Mouse (Mus musculus) liver, embryonic 12.5 days (tissue): ENCODE measurements around the gene Zfp710. TPM values are rescaled to one million over a fixed set of nuclear protein-coding genes. Genes with fewer than 3 reads are reported as not detected.
"Not testable (repeated sequence)": the region's sequence is repeated elsewhere in the genome, so short reads cannot be mapped to it uniquely, and the experiment has no call there.

ENCODE experiments used
- ATAC-seq: fragments of 200-750 bp; cut with Nextera tagmentation; 2 replicates; pipeline ENCODE4 v1.8.0; 2017; ENCODE audit warnings: moderate number of reproducible peaks, mild to moderate bottlenecking, moderate library complexity
- H3K27ac ChIP-seq: fragments of 300-500 bp; sonication (generic); 2 replicates; pipeline ENCODE4 v1.5.1; 2016; ENCODE audit warnings: mild to moderate bottlenecking
- H3K27me3 ChIP-seq: fragments of 300-500 bp; sonication (generic); replicated peaks from 2 replicates; pipeline ENCODE4 v1.6.1; 2016; ENCODE audit warnings: mild to moderate bottlenecking, moderate library complexity
- H3K36me3 ChIP-seq: fragments of 300-500 bp; sonication (generic); 2 replicates; pipeline ENCODE4 v1.6.1; 2016; ENCODE audit warnings: mild to moderate bottlenecking, moderate library complexity
- H3K4me1 ChIP-seq: fragments of 300-500 bp; sonication (generic); 2 replicates; pipeline ENCODE4 v1.6.1; 2016
- H3K4me2 ChIP-seq: fragments of 300-500 bp; sonication (generic); 2 replicates; pipeline ENCODE4 v1.6.1; 2016; ENCODE audit warnings: mild to moderate bottlenecking, moderate library complexity
- H3K4me3 ChIP-seq: fragments of 300-500 bp; sonication (generic); 2 replicates; pipeline ENCODE4 v1.5.1; 2016; ENCODE audit warnings: mild to moderate bottlenecking, moderate library complexity
- H3K9ac ChIP-seq: fragments of 300-500 bp; sonication (generic); 2 replicates; pipeline ENCODE4 v1.6.1; 2016; ENCODE audit warnings: mild to moderate bottlenecking, moderate library complexity
- H3K9me3 ChIP-seq: fragments of 300-500 bp; sonication (generic); replicated peaks from 2 replicates; pipeline ENCODE4 v1.6.1; 2016; ENCODE audit warnings: mild to moderate bottlenecking, moderate library complexity
- WGBS: fragments of 180-500 bp; shearing (Covaris S2); methylation state at CpG from one replicate; pipeline ENCODE4 v1.1.7; 2016; ENCODE audit not compliant: insufficient replicate concordance; 5-methylcytosine and 5-hydroxymethylcytosine counted together
- polyA plus RNA-seq: library from polyadenylated mRNA; unstranded; fragments of >200 nt; fragmentation: Nextera tagmentation; extraction: Ambion mirVana; gene quantifications from 2 replicates; pipeline ENCODE4 v1.2.1, GENCODE M21; 2016

The Zfp710 gene
- polyA plus RNA-seq, 1 experiment from 2014 or later: 7.2 TPM

DNA sequence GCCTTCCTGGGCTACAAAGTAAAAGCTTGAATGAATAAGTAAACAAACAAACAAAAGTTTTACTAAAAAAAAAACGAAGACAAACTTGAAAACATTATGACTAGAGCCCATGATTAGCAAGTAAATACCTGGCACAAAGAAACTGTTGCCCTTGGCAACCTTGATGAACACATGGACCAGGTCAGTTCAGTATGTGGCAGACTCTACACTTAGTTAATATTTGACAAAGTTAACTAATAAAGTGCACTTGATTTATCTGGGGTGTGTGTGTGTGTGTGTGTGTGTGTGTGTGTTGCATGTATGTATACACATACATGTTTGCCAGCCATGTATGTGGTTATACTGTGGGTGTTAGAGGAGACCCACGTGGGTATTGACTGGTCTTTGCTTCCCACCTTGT, 25.1 kb downstream of the Zfp710 start:
- Histone ChIP-seq H3K4me2 (no peak overlapping the region), H3K27ac (no peak overlapping the region), H3K9ac (no peak overlapping the region), H3K4me1 (peaks cover 56% of the 10 kb centered on the region), H3K36me3 (0 out of 2 replicates have a peak, but pooled peaks cover 5% of the 10 kb centered on the region), H3K27me3 (no peaks in the 10 kb centered on the region), H3K9me3 (no peaks in the 10 kb centered on the region), H3K4me3 (no peak overlapping the region)
- WGBS: 51% methylated on average over 2 of the region's 2 CpGs
- ATAC-seq: no peak

GRCm38 (mm10) chr7:80050382-80050781, 25.8 kb downstream of the Zfp710 start:
- not testable (repeated sequence) for ATAC-seq, H3K9ac ChIP-seq, H3K4me3 ChIP-seq, H3K4me2 ChIP-seq, H3K27ac ChIP-seq, H3K27me3 ChIP-seq, H3K9me3 ChIP-seq, H3K36me3 ChIP-seq
- H3K4me1 ChIP-seq: peaks cover 54% of the 10 kb centered on the region
- WGBS: 84% methylated on average over 1 of the region's 1 CpGs

GRCm38 (mm10) chr7:80051835-80052234, 27.2 kb downstream of the Zfp710 start:
- Histone ChIP-seq H3K4me2 (no peak overlapping the region), H3K36me3 (0 out of 2 replicates have a peak, but pooled peaks cover 5% of the 10 kb centered on the region), H3K27me3 (no peaks in the 10 kb centered on the region), H3K9ac (no peak overlapping the region), H3K27ac (no peak overlapping the region), H3K4me3 (no peak overlapping the region), H3K9me3 (no peaks in the 10 kb centered on the region), H3K4me1 (peaks cover 64% of the 10 kb centered on the region)
- 65% methylated on average over 6 of the region's 6 CpGs for whole genome bisulfite sequencing
- no peak for ATAC-seq

DNA sequence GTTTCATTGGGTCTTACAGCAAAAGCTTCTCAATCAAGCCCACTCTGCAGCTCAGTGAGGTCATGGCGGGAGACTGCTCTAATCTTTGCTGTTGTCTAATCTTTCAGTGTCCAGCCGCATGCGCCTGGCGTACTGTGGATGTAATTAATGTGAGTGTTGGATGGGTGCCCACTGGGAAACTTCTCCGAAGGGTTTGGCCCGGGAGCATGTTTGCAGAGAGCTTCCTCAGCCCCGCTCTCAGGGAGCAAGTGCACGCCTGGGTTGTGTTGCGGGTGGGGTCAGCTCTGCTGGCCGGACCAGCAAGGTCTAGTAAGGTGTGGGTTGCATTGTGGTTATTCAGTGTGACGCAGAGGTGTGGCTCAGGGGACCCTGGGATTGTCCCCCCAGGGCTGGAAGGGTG, 27.6 kb downstream of the Zfp710 start:
- Histone ChIP-seq H3K4me1 (peaks cover 64% of the 10 kb centered on the region), H3K9ac (no peak overlapping the region), H3K36me3 (0 out of 2 replicates have a peak, but pooled peaks cover 5% of the 10 kb centered on the region), H3K9me3 (no peaks in the 10 kb centered on the region), H3K27me3 (no peaks in the 10 kb centered on the region), H3K4me3 (no peak overlapping the region), H3K4me2 (no peak overlapping the region), H3K27ac (no peak overlapping the region)
- no peak for ATAC-seq
- WGBS: 63% methylated on average over 11 of the region's 11 CpGs

DNA sequence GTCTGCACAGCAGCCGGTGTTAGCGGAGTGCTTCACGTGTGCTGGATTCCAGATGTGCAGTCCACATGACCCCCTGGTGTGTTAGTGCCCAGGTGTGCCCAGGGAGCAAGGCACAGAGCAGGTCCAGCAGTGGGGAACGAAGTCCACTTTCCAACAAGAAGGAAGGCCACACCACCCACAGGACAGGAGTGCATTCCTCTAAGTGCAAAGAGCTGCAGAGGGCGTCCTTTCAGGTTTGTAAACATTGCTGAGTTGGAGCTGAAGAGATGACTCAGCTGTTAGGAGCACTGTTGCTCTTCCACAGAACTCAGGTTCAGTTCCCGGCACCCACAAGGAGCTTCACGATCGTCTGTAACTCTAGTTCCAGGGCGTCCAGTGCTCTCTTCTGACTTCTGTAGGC, 28.5 kb downstream of the Zfp710 start:
- 69% methylated on average over 9 of the region's 9 CpGs for WGBS
- H3K27ac ChIP-seq: no peak overlapping the region

GRCm38 (mm10) chr7:80055781-80056180, 31.2 kb downstream of the Zfp710 start:
- Histone ChIP-seq H3K27me3 (no peaks in the 10 kb centered on the region), H3K36me3 (0 out of 2 replicates have a peak, but pooled peaks cover 5% of the 10 kb centered on the region), H3K9ac (no peak overlapping the region), H3K4me2 (no peak overlapping the region), H3K9me3 (no peaks in the 10 kb centered on the region), H3K4me1 (peaks cover 79% of the 10 kb centered on the region), H3K27ac (no peak overlapping the region), H3K4me3 (no peak overlapping the region)
- ATAC-seq: no peak
- WGBS: 46% methylated on average over 12 of the region's 12 CpGs

More for the DNA sequence above, 28.5 kb downstream of the Zfp710 start:
- Histone ChIP-seq H3K36me3 (0 out of 2 replicates have a peak, but pooled peaks cover 5% of the 10 kb centered on the region), H3K4me1 (peaks cover 64% of the 10 kb centered on the region), H3K9ac (no peak overlapping the region), H3K4me2 (no peak overlapping the region), H3K9me3 (no peaks in the 10 kb centered on the region), H3K4me3 (no peak overlapping the region), H3K27me3 (no peaks in the 10 kb centered on the region)
- ATAC-seq: no peak

DNA sequence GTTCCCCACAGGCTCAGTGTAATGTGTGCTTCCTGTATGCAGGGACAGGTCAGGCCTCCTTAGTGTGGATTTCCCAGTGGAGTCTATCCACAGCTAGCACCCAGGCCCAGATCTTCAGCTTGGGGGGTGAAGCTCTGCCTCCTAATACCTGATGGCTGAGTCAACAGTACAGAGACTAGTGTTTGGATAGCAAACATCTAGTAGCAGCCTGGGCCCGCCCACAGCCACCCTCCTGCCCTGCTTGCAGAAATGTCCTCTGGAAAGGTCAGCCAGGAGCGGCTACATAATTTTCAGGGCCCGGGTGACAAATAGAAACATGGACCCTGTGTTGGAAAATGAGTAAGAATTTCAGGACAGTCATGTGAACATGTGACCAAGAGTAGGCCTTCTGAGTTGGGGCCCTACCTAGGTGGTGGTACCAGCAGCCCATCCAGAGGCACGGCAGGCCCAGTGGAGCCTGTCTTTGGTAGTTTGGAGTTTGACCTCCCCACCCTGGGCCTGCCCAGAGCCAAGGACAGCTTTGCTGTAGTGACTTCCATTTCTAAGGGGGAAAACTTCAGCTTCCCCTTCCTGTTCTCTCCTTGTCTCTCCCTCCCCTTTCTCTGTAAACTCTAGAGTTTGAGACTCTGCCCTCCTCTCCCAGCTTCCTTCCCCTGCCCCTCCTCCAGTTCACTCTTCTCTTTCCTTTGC, 32.5 kb downstream of the Zfp710 start:
- no peaks in the 10 kb centered on the region for H3K27me3 ChIP-seq
- no peak overlapping the region for H3K4me3 ChIP-seq
- H3K9me3 ChIP-seq: no peaks in the 10 kb centered on the region
- no peak overlapping the region for H3K9ac ChIP-seq
- WGBS: 45% methylated on average over 4 of the region's 4 CpGs
- ATAC-seq: peak; percentile 44; the same call in 1 of the 2 replicates
- peaks cover 73% of the 10 kb centered on the region for H3K4me1 ChIP-seq
- 0 out of 2 replicates have a peak, but pooled peaks cover 5% of the 10 kb centered on the region for H3K36me3 ChIP-seq
- H3K4me2 ChIP-seq: peak overlapping the region; percentile 23
- peak overlapping the region; percentile 60 for H3K27ac ChIP-seq

- H3K4me2 ChIP-seq: peak overlapping the region; percentile 23
- 54% methylated on average over 14 of the region's 14 CpGs for WGBS
Measured at GRCm38 (mm10) chr7:80057781-80058180, 33.2 kb downstream of the Zfp710 start.

GRCm38 (mm10) chr7:80058405-80059063, 33.9 kb downstream of the Zfp710 start:
- WGBS: 54% methylated on average over 4 of the region's 4 CpGs
- H3K4me1 ChIP-seq: peaks cover 76% of the 10 kb centered on the region
- no peaks in the 10 kb centered on the region for H3K27me3 ChIP-seq
- no peak overlapping the region for H3K4me2 ChIP-seq
- H3K9ac ChIP-seq: no peak overlapping the region
- H3K9me3 ChIP-seq: no peaks in the 10 kb centered on the region
- ATAC-seq: no peak
- no peaks in the 10 kb centered on the region for H3K36me3 ChIP-seq
- peak overlapping the region; percentile 60 for H3K27ac ChIP-seq
- no peak overlapping the region for H3K4me3 ChIP-seq

More at GRCm38 (mm10) chr7:80057781-80058180, 33.2 kb downstream of the Zfp710 start:
- no peaks in the 10 kb centered on the region for H3K9me3 ChIP-seq
- H3K36me3 ChIP-seq: 0 out of 2 replicates have a peak, but pooled peaks cover 5% of the 10 kb centered on the region
- no peak overlapping the region for H3K9ac ChIP-seq
- ATAC-seq: no peak
- H3K27ac ChIP-seq: peak overlapping the region; percentile 60
- H3K4me1 ChIP-seq: peaks cover 71% of the 10 kb centered on the region
- no peaks in the 10 kb centered on the region for H3K27me3 ChIP-seq
- no peak overlapping the region for H3K4me3 ChIP-seq

DNA sequence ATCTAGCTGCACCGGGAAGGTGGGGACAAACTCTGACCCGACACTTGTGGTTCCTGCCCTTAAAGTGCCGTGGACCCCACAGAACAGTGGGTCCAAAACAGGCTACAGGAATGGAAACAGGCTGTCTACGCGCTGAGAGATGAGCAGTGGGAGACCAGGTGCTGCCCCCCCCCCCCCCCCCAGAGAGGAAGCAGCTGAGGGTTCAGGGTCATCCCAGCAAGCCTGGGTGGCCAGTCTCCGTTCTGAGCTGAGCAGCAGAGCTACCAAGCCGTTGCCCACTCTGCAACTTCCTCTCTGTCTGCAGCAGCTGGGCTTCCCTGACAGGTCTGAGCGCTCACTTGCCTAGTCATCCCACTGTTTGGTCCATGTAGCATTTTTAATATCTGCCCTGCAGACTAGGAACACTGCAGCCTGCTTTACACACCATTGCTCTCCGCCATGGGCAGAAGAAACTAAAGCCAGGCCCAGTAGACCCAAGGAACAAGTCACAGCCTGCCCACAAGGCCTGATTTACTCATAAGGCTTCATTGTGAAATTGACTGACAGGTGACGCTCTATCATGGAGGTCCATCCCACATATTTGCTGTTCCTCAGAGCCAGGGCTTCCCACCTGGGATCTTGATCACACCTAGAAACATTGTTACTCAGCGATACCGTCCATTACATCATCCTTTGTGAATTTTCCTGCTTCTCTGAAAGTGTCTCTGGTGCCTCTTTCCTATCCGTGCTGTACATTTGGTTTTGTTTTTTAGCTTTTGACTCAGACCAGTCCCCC, 34.6 kb downstream of the Zfp710 start:
- no peak for ATAC-seq
- no peaks in the 10 kb centered on the region for H3K9me3 ChIP-seq
- H3K4me1 ChIP-seq: peaks cover 80% of the 10 kb centered on the region
- no peaks in the 10 kb centered on the region for H3K36me3 ChIP-seq
- H3K9ac ChIP-seq: no peak overlapping the region
- H3K27me3 ChIP-seq: no peaks in the 10 kb centered on the region
- H3K27ac ChIP-seq: peak overlapping the region; percentile 60
- H3K4me2 ChIP-seq: no peak overlapping the region
- 42% methylated on average over 13 of the region's 13 CpGs for WGBS
- no peak overlapping the region for H3K4me3 ChIP-seq

DNA sequence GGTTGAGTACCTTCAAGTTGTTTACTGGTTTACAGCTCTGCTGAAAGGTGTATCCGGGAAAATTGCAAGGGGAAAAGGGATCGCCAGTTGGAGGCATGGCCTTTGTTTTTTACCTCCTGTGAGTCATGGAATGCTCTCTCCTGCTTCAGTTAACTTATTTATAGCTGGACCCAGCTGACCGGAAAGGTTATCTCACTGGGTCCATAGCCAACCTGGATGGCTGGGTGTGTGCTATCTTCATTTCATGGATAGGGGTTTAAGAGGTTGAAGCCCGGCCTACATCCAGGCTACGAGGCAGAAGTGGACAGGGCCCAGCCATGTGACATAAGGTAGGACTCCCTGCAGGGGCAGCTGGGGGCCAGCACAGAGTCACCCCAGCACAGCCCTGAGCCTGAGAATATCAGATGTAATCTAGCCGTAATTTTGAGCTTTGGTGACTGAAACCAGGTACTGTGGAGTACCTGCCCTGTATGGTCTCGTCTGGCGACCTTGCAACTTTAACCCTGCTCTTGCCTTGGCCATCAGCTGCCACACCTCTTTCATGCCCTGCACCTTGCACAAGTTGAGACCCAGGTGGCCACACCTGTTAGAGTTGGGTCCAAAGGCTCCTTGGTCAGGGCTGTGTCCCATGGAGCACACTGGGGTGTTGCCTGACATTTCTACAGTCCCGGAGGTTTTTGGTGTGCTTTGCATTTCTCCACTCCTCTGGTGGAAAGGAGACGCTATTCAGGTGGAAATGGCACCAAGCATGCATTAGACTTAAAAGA, 35.6 kb downstream of the Zfp710 start:
- 65% methylated on average over 10 of the region's 10 CpGs for WGBS
- H3K9me3 ChIP-seq: no peaks in the 10 kb centered on the region
- H3K4me2 ChIP-seq: no peak overlapping the region
- H3K36me3 ChIP-seq: no peaks in the 10 kb centered on the region
- H3K9ac ChIP-seq: no peak overlapping the region
- H3K27ac ChIP-seq: no peak overlapping the region; the same call in 1 of the 2 replicates
- H3K27me3 ChIP-seq: no peaks in the 10 kb centered on the region
- H3K4me1 ChIP-seq: peaks cover 81% of the 10 kb centered on the region
- no peak overlapping the region for H3K4me3 ChIP-seq
- ATAC-seq: no peak
